Mouse (Mus musculus): ENCODE data around the gene Gnai3.

Gnai3 gene

GRCm38 (mm10) chr3:108164091-108164490, 18.1 kb upstream of the Gnai3 start:
- in situ Hi-C loops (cut with MboI), result no loop called here

- in situ Hi-C loops (cut with MboI), result no loop called here
Observed at GRCm38 (mm10) chr3:108158383-108159037, 12.6 kb upstream of the Gnai3 start.

- in situ Hi-C loops (cut with MboI), result no loop called here
Observed at GRCm38 (mm10) chr3:108154656-108155055, 8.7 kb upstream of the Gnai3 start, which contains the start of gene Gpr61. Gene Gpr61 (minus strand): TSS chr3:108154882.

GRCm38 (mm10) chr3:108152290-108152689, 6.3 kb upstream of the Gnai3 start:
- in situ Hi-C loops (cut with MboI), result no loop called here

GRCm38 (mm10) chr3:108147386-108148235, 1.7 kb upstream of the Gnai3 start:
- in situ Hi-C loops (cut with MboI), result loop anchor here (10.0 kb wide), 1 partner anchor 73 kb away; no protein-coding TSS in a partner anchor

GRCm38 (mm10) chr3:108146671-108147070, 725 bp upstream of the Gnai3 start:
- in situ Hi-C loops (cut with MboI), result loop anchor here (10.0 kb wide), 1 partner anchor 72 kb away; no protein-coding TSS in a partner anchor

- in situ Hi-C loops (cut with MboI), result loop anchor here (10.0 kb wide), 1 partner anchor 66 kb away; no protein-coding TSS in a partner anchor
Observed at GRCm38 (mm10) chr3:108140786-108141185, 5.2 kb downstream of the Gnai3 start.

GRCm38 (mm10) chr3:108139113-108139512, 6.8 kb downstream of the Gnai3 start:
- in situ Hi-C loops (cut with MboI), result no loop called here

GRCm38 (mm10) chr3:108134701-108135100, 11.2 kb downstream of the Gnai3 start:
- in situ Hi-C loops (cut with MboI), result no loop called here

- in situ Hi-C loops (cut with MboI), result no loop called here
Observed at GRCm38 (mm10) chr3:108132484-108132883, 13.5 kb downstream of the Gnai3 start.

- in situ Hi-C loops (cut with MboI), result no loop called here
Observed at GRCm38 (mm10) chr3:108131821-108132220, 14.1 kb downstream of the Gnai3 start.

GRCm38 (mm10) chr3:108131216-108131615, 14.7 kb downstream of the Gnai3 start:
- in situ Hi-C loops (cut with MboI), result no loop called here

GRCm38 (mm10) chr3:108129804-108130203, 16.1 kb downstream of the Gnai3 start:
- in situ Hi-C loops (cut with MboI), result no loop called here

- in situ Hi-C loops (cut with MboI), result no loop called here
Observed at GRCm38 (mm10) chr3:108129367-108129766, 16.6 kb downstream of the Gnai3 start.

GRCm38 (mm10) chr3:108128520-108128919, 17.4 kb downstream of the Gnai3 start:
- in situ Hi-C loops (cut with MboI), result no loop called here

- in situ Hi-C loops (cut with MboI), result no loop called here
Observed at GRCm38 (mm10) chr3:108126327-108126726, 19.6 kb downstream of the Gnai3 start.

- in situ Hi-C loops (cut with MboI), result no loop called here
Observed at GRCm38 (mm10) chr3:108124131-108124530, 21.8 kb downstream of the Gnai3 start.

GRCm38 (mm10) chr3:108123242-108123641, 22.7 kb downstream of the Gnai3 start:
- in situ Hi-C loops (cut with MboI), result no loop called here

- in situ Hi-C loops (cut with MboI), result no loop called here
Observed at GRCm38 (mm10) chr3:108121101-108121500, 24.8 kb downstream of the Gnai3 start.

- in situ Hi-C loops (cut with MboI), result no loop called here
Observed at GRCm38 (mm10) chr3:108117465-108117864, 28.5 kb downstream of the Gnai3 start.

GRCm38 (mm10) chr3:108113591-108114289, 32.2 kb downstream of the Gnai3 start:
- in situ Hi-C loops (cut with MboI), result no loop called here

GRCm38 (mm10) chr3:108112666-108113065, 33.3 kb downstream of the Gnai3 start:
- in situ Hi-C loops (cut with MboI), result no loop called here

Measured in mature B cell (primary cell).